Mouse (Mus musculus) spleen, adult 18-20 months (tissue): Measurements from ENCODE around the gene Lrrc3c.
A peak's percentile ranks its signal among the peaks of the same experiment; 100 is the strongest.
"Not testable (repeated sequence)": the region's sequence is repeated elsewhere in the genome, so short reads cannot be mapped to it uniquely, and the experiment has no call there.

Experiments
- DNase-seq, 2 experiments: peaks; one replicate each; pipeline ENCODE4 v3.0.0; 2022; ENCODE audit warnings: mixed read lengths in 2 of 2

Lrrc3c gene

GRCm38 (mm10) chr11:98586087-98586891, 11.8 kb upstream of the Lrrc3c start:
- no peak for DNase-seq

DNA sequence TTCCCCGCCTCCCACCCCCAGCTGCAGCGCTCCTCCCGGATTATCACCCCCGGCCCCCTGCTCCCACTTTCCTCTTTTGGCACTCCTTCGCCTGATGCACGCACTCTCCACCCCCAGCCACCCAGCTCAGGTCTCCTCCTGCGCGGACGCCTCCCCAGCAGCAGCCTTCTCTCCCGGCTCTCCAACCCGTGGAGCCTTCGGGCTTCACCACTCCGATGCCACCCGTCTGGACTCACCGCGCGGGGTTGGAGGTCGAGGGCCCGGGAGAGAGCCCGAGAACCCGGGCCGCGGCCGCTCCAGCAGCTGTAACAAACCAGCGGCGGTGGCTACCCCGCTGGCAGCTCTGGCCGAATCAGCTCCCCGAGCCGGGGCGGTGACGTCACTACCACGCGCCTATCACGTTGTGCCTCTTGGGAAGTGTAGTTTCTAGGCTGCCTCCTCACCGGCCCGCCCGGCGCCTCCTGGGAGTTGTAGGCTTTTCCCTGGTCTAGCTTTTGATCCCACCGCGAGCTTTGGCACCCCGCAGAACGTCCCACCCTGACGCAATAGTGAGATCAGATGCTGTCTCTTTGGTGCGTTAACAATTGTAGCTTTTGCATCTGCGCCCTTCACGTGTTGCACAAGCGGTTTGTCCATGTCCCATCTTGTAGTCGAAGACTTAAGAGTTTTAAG, 11.1 kb upstream of the Lrrc3c start, which contains the start of gene Ormdl3:
Ormdl3 (minus strand) TSS at position 477 of the 672 bp plus-strand sequence.
- peak; percentile 94 to 97 for DNase-seq

DNA sequence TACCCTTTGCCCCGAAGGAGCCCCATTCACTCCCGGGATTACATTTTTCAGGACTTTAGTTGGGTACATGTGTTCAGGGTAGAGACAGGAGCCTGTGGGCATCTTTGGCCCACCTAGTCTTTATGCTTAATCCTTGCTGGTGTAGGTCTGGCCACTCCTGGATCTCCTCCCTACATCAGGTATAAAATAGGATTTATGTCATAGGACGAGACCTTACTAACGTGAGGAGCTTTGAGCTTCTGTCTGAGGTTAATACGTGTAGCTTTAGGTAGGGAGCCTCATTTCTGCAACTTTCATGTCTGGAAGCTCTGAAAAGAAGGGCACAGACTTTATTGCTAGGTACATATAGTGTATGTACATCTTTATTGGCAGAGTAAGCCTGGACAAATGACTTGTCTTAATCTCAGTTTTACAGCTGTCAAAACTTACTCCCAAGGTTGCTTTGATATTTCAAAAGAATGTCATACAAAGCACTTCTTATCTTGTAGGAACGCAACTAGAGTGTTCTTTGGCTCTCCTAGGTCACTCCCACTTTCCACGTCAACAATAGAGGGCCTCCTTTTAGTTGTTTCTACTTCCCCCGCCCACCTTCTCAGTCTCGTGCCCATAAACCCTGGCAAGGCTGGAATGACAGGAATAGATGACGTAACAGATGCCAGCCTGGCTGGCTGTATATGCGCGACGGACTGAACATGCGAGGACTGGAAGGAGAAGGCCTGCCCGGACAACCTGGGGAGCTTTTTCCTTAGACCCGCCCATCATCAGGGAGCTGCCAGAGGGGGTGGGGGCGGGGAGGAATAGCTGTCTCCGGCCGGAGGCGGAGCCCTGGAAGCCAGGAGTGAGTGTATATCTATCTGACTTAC, 10.2 kb upstream of the Lrrc3c start:
- peak; percentile 24 to 32 for DNase-seq

DNA sequence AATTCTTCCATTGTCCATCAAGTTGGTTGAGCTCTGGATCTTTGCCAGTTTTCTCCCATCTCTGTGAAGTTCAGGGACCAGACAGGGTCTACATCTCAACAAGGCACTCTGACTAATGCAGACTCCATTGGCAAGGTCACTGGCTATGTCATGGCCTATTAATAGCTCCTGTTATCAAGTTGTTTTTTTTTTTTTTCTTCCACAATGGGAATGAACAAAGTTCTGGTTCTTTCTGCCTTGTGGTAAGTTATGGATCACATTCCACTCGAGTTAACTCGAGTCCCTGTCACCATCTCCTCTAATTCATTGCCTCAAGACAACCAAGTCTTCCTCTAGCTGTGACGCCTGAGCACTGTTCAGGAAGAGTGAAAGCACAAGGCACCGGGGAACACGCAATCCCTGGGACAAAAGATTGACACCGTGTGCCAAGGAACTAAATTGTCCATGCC, 9.2 kb upstream of the Lrrc3c start:
- DNase-seq = no peak

GRCm38 (mm10) chr11:98589306-98589705, 8.8 kb upstream of the Lrrc3c start:
- no peak for DNase-seq

GRCm38 (mm10) chr11:98590548-98591445, 7.3 kb upstream of the Lrrc3c start:
- DNase-seq = no peak

DNA sequence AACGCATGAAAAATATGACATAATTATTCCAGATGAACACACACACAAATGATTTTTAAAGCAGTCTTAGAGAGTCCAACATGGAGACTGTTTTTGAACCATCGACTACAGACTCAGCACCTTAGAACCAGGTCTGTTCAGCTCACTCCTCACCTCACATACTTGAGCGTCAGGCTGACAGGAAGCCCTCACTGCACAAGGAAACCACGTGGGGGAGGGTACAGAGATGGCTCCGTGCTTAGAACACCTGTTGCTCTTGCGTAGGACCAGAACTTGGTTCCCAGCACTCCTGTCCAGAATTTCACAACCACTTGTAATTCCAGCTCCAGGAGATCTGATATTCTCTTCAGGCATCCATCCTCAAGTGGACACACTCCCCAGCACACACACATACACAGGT, 3.1 kb upstream of the Lrrc3c start:
- no peak for DNase-seq

GRCm38 (mm10) chr11:98595473-98595872, 2.6 kb upstream of the Lrrc3c start:
- no peak for DNase-seq

DNA sequence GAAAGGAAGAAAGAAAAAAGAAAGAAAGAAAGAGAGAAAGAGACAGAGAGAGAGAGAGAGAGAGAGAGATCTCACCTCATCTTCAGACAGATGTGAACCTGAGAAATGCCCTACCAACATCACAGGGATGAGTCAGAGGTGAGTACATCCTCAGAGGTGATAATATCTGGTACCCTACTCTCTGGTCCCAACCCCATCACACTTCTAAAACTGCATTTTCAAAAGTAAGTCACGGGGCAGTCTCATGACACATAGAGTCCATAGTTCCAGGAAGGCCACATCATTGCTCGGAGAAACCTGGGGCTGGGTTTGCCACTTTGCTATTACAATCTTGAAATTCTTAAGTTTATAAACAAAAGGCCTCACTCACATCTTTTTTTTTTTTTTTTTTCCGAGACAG, 2.1 kb upstream of the Lrrc3c start:
- DNase-seq = no peak

- DNase-seq = peak; percentile 40 to 77
Observed at GRCm38 (mm10) chr11:98597363-98597762, 728 bp upstream of the Lrrc3c start.

DNA sequence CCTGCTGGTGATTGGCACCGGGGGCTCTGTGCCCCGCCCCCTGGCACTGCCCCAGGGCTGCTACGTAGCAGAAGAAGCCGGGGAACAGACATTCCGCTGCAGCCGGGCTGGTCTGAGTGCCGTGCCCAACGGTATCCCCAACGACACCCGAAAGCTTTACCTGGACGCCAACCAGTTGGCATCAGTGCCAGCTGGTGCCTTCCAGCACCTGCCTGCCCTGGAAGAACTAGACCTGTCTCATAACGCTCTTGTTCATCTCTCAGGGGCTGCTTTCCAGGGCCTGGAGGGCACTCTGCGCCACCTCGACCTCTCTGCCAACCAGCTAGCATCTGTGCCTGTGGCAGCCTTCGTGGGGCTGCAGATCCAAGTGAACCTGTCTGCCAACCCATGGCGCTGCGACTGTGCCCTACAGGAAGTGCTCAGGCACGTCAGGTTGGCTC, 780 bp downstream of the Lrrc3c start:
- DNase-seq = no peak

DNA sequence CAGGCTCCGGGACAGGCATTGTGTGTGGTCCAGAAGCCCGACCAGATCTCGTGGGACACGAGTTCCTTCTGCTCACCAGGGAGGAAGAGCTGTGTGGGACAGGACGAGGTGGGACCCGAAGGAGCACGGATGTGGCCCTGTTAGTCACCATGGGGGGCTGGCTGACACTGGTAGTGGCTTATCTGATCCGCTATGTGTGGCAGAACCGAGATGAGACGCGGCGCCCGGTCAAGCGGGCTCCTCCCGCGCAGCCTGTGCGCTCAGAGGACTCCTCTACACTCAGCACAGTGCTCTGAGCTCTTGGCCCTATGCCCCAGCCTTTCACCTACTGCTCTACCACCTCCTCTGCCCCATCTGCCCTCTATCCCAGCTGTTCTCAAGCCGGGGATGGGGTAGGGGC, 1.2 kb downstream of the Lrrc3c start:
- no peak for DNase-seq

DNA sequence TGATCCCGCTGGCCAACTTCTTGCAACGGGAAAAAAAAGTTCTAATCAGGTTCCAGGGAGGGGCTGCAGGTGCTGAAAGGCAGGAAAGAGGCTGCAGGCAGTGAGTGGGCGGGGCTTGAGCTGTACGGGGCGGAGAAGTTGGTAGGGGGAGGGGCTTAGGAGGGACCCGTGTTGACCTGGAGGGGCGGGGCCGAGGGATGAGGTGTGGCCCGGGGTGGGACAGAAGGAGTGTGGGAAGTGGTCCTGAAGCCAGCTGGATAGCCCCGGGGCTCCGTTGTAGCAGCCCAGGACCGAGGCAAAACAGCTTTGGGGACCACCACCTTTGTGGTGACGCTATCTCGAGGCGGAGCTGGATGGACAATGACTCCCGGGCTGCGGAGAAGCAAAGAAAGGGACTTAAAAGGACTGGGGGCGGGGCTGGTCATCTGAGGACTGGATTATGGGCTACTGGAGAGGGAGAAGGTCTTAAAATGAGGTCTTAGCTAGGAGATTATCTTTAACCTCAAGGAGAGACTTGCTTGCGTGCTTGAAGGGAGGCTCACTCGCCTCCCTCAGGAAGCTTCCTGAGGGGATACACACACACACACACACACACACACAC, 4.1 kb downstream of the Lrrc3c start:
- DNase-seq = no peak

DNA sequence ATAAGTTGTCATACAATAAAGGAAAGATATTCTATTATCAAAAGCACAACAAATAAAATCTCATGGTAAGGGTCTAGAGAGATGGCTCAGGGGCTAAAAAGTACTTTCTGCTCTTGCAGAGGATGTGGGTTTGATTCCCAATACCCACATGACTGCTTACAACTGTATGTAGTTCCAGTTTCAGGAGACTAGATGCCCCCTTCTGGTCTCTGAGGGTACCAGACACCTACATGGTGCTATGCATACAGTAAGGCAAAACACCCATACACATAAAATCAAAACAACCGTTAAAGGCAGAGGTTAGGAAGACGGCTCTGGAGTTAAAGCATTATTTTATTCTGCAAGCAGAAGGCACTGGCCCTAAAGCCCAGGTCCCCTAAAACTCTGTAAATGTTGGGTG, 5.9 kb downstream of the Lrrc3c start:
- DNase-seq = no peak

DNA sequence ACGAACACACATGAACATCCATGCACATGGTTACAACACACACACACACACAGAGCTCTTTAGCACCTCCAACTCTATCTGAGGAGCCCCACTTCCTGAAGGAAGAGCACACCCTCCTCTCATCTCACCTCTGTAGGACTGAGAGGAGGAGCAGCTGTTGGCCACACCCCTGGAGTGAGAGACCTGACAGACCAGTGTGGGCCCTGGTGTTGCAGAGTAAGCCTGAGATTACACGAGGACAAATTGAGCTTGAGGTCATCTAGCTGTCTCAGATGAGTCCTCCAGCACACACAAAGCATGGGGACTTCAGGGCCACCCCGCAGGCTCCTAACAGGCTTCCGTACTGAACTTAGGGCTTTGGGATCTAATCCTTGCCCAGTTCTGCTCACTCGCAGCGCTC, 6.8 kb downstream of the Lrrc3c start:
- DNase-seq = not testable (repeated sequence)

DNA sequence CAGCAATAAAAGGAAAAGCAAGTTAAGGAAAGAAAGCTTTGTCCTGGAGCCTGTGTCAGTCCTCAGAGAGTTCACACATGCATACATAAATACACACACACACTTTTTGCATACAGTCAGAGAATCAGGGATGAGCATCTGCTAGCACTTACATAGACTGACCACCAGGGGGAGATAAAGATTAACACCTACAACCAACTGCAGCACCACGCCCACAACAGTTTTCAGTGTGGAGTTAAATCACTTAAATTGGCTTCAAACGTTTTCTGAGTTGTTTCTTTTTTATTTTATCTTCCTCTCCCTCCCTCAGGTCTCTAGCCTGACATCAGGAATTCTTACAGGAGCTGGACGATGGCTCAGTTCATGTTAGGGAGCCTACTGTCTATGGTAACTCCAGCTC, 8.7 kb downstream of the Lrrc3c start:
- no peak for DNase-seq

DNA sequence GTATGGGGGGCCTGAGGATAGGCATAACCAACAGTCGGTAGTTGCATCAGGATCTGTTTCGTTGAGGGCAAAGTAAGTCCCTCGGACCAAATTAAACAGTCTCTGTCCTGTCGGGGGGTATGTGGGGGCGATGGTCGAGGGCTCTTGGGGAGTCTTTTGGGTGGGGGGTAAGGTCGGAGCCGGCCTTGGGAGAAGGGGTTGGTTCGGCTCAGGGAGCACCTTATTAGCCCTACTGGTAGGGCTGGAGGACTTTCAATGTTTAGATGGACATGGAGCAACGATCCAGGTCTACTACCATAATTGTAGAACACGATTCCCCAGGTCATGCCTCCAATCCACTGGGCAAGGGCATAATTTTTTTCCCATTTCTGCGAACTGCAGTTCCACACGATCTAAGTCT, 22.7 kb downstream of the Lrrc3c start:
- DNase-seq = no peak

DNA sequence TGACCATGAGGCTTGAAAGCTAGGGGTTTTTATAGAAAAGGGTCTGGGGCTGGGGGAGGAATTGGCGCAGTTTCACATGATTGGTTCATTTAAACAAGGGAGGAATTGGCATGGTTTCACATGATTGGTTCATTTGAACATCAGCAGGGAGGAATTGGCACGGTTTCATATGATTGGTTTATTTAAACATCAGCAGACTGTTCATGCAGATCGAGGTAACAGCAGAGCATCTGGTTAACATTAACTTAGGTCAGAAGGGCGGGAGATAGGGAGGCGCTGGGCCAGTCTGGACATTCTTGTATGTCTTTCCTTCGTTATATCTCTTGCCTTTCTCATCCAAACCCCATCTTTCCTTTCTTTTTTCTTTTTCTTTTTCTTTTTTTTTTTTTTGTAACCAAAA, 25.9 kb downstream of the Lrrc3c start:
- not testable (repeated sequence) for DNase-seq

GRCm38 (mm10) chr11:98624381-98624780, 26.3 kb downstream of the Lrrc3c start:
- not testable (repeated sequence) for DNase-seq

DNA sequence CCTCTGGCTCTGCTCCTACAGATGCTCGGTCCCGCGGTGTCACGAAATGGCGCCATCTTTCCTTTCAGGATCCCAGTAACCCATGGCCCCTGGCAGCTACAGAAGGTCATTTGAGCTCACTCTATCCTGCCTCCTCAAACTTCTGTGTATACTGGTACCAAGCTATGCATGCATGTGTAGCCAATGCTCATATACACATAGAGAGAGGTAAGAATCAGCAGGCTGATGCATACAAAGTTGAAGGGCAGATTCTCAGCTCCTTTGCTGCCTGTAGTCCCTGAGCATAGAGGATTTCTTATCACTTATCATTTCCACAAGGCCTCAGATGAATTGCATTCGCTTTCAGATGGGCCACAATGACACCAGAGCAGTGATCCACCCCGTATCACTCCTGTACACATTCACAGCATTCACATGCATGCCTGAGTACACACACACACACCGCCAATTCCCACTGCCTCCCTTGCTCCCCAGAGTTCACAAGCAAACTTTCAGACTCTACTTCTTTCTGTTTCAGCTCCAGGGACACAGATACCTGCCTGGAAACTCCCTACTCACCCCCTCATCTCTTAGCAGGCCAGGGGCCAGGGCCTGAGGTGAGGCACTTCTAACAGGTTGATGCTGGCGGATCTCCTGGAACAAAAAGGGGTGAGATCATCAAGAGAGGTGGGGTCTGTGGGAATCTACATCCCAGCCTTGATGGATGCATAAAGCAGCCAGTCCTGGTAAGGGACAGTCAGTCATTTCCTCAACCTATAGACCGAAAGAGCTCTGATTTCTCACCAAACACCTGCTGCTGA, 27.7 kb downstream of the Lrrc3c start, which contains the start of the genes Gm12355 and Gsdma3:
Gm12355 (minus strand) TSS at position 51 of the 800 bp plus-strand sequence.
Gsdma3 (plus strand) TSS at position 750 of the 800 bp plus-strand sequence.
- no peak for DNase-seq

- no peak for DNase-seq
Observed at GRCm38 (mm10) chr11:98628706-98629105, 30.6 kb downstream of the Lrrc3c start.
